Mouse (Mus musculus) spleen, adult 2 months (tissue): ENCODE measurements around the gene Gm20390. TPM values are rescaled to one million over a fixed set of nuclear protein-coding genes. Genes with fewer than 3 reads are reported as not detected.

Experiments
- DNase-seq, 2 experiments: peaks; one replicate each; pipeline versions ENCODE4 v3.0.0 to v3.0.0-alpha.2; 2012 to 2021; ENCODE audit warnings: low spot score in 2 of 2, low read depth in 1 of 2
- H3K27ac ChIP-seq: fragments of 200-500 bp; 2 replicates; pipeline ENCODE4 v1.5.1; 2012; ENCODE audit warnings: low read length, inconsistent platforms; ENCODE audit not compliant: insufficient read depth
- H3K27me3 ChIP-seq: fragments of 200-500 bp; 2 replicates; pipeline ENCODE4 v1.6.1; 2012; ENCODE audit warnings: mild to moderate bottlenecking, moderate library complexity, low read length, inconsistent platforms; ENCODE audit not compliant: control insufficient read depth, insufficient read depth
- H3K36me3 ChIP-seq: fragments of 200-500 bp; 2 replicates; pipeline ENCODE4 v1.6.1; 2012; ENCODE audit warnings: mild to moderate bottlenecking, low read length, inconsistent platforms; ENCODE audit not compliant: control insufficient read depth, insufficient read depth
- H3K4me1 ChIP-seq: fragments of 200-500 bp; 2 replicates; pipeline ENCODE4 v1.6.1; 2011; ENCODE audit warnings: inconsistent platforms; ENCODE audit not compliant: control insufficient read depth, insufficient read depth, insufficient read length
- H3K4me3 ChIP-seq: fragments of 200-500 bp; 2 replicates; pipeline ENCODE4 v1.5.1; 2011; ENCODE audit warnings: mild to moderate bottlenecking, inconsistent platforms; ENCODE audit not compliant: insufficient read depth, insufficient read length; ENCODE audit errors: extremely low read depth
- CTCF ChIP-seq: fragments of 200-500 bp; IDR thresholded peaks from 2 replicates; pipeline ENCODE4 v1.5.1; 2011; ENCODE audit warnings: mild to moderate bottlenecking, inconsistent platforms; ENCODE audit not compliant: insufficient read depth, insufficient read length, insufficient replicate concordance; ENCODE audit errors: extremely low read depth
- POLR2A ChIP-seq: fragments of 200-500 bp; IDR thresholded peaks from 2 replicates; pipeline ENCODE4 v1.6.1; 2011; ENCODE audit warnings: low read depth, low read length, inconsistent platforms
- WGBS: fragments of 180-500 bp; shearing (Covaris S2); methylation state at CpG from one replicate; pipeline ENCODE4 v1.1.7; 2018; 5-methylcytosine and 5-hydroxymethylcytosine counted together
- polyA plus RNA-seq: library from polyadenylated mRNA; depleted of rRNA; stranded (reverse); fragments of >200 nt; gene quantifications from 2 replicates; pipeline ENCODE4 v1.2.3, GENCODE M21; 2012

Gene Gm20390
- polyA plus RNA-seq, 1 experiment = 6.0 TPM

- H3K4me1 ChIP-seq = no peaks in the 10 kb centered on the region; the same call in 1 of the 2 replicates
- WGBS = 4% methylated on average over 11 of the region's 11 CpGs
Measured at GRCm38 (mm10) chr11:93967381-93967780, 712 bp downstream of the Gm20390 start.

GRCm38 (mm10) chr11:93965391-93965790 is 2.7 kb downstream of the Gm20390 start:
- no peak for TF ChIP-seq CTCF
- no peak for TF ChIP-seq POLR2A
- H3K27ac ChIP-seq = no peak overlapping the region
- H3K36me3 ChIP-seq = peaks cover 12% of the 10 kb centered on the region
- H3K4me1 ChIP-seq = no peaks in the 10 kb centered on the region; the same call in 1 of the 2 replicates
- no peak for DNase-seq
- WGBS = 81% methylated on average over 6 of the region's 6 CpGs
- H3K27me3 ChIP-seq = no peaks in the 10 kb centered on the region
- no peak overlapping the region for H3K4me3 ChIP-seq

More at GRCm38 (mm10) chr11:93967381-93967780, 712 bp downstream of the Gm20390 start:
- DNase-seq = no peak
- Histone ChIP-seq H3K27ac (peak overlapping the region; percentile 83), H3K36me3 (peaks cover 7% of the 10 kb centered on the region), H3K4me3 (peak overlapping the region; percentile 87), H3K27me3 (no peaks in the 10 kb centered on the region)
- no peak for TF ChIP-seq CTCF
- TF ChIP-seq POLR2A = no peak

- Histone ChIP-seq H3K4me1 (no peaks in the 10 kb centered on the region; the same call in 1 of the 2 replicates), H3K4me3 (no peak overlapping the region), H3K27ac (no peak overlapping the region), H3K36me3 (peaks cover 16% of the 10 kb centered on the region), H3K27me3 (no peaks in the 10 kb centered on the region)
- DNase-seq = no peak
- WGBS = 88% methylated on average over 4 of the region's 4 CpGs
- TF ChIP-seq CTCF (no peak), POLR2A (no peak)
Measured at GRCm38 (mm10) chr11:93963013-93963412, 5.1 kb downstream of the Gm20390 start.

GRCm38 (mm10) chr11:93961482-93961881 is 6.6 kb downstream of the Gm20390 start:
- WGBS = 94% methylated on average over 6 of the region's 6 CpGs
- Histone ChIP-seq H3K4me3 (no peak overlapping the region), H3K27me3 (no peaks in the 10 kb centered on the region), H3K27ac (no peak overlapping the region), H3K36me3 (peaks cover 16% of the 10 kb centered on the region), H3K4me1 (peaks cover 2% of the 10 kb centered on the region; the same call in 1 of the 2 replicates)
- no peak for DNase-seq
- no peak for TF ChIP-seq CTCF
- TF ChIP-seq POLR2A = no peak

- WGBS = 86% methylated on average over 4 of the region's 4 CpGs
- no peak overlapping the region for H3K27ac ChIP-seq
- no peaks in the 10 kb centered on the region for H3K27me3 ChIP-seq
- peaks cover 13% of the 10 kb centered on the region; the same call in 1 of the 2 replicates for H3K4me1 ChIP-seq
- no peak for TF ChIP-seq POLR2A
- TF ChIP-seq CTCF = no peak
- DNase-seq = no peak
- H3K4me3 ChIP-seq = no peak overlapping the region
- H3K36me3 ChIP-seq = peaks cover 9% of the 10 kb centered on the region
Measured at GRCm38 (mm10) chr11:93957746-93958145, 10.3 kb downstream of the Gm20390 start.

- Histone ChIP-seq H3K27ac (no peak overlapping the region), H3K36me3 (peaks cover 14% of the 10 kb centered on the region), H3K4me3 (no peak overlapping the region), H3K4me1 (peaks cover 13% of the 10 kb centered on the region; the same call in 1 of the 2 replicates), H3K27me3 (no peaks in the 10 kb centered on the region)
- no peak for TF ChIP-seq POLR2A
- no peak for TF ChIP-seq CTCF
- no peak for DNase-seq
- WGBS = 89% methylated on average over 2 of the region's 2 CpGs
Measured at GRCm38 (mm10) chr11:93957031-93957555, 11.0 kb downstream of the Gm20390 start.

- Histone ChIP-seq H3K27me3 (no peaks in the 10 kb centered on the region), H3K4me3 (peak within 1 kb of the TSS; percentile 93), H3K4me1 (peaks cover 13% of the 10 kb centered on the region; the same call in 1 of the 2 replicates), H3K36me3 (peaks cover 17% of the 10 kb centered on the region), H3K27ac (peak within 1 kb of the TSS; percentile 94)
- TF ChIP-seq CTCF (no peak), POLR2A (no peak)
- no peak for DNase-seq
- under 1% methylated on average over 6 of the region's 6 CpGs for WGBS
Measured at GRCm38 (mm10) chr11:93956159-93956558, 11.9 kb downstream of the Gm20390 start, which contains the start of gene Nme2. Nme2 (minus strand) TSS chr11:93956259.
